Mouse (Mus musculus) lung, postnatal 0 days (tissue): ENCODE results near the gene Ptk7.

Source experiments
- CTCF ChIP-seq: IDR thresholded peaks from 2 replicates; pipeline ENCODE4 v1.5.1; 2016; ENCODE audit warnings: antibody characterized with exemption, mild to moderate bottlenecking
- EP300 ChIP-seq: IDR thresholded peaks from 2 replicates; pipeline ENCODE4 v1.6.1; 2016; ENCODE audit warnings: antibody characterized with exemption, mild to moderate bottlenecking, control low read depth

GRCm38 (mm10) chr17:46597956-46598355, 31.3 kb downstream of the Ptk7 start:
- TF ChIP-seq EP300 (no peak), CTCF (no peak)
